Mouse (Mus musculus) adrenal gland, postnatal 10 days (tissue): ENCODE measurements around the gene Cacna2d2. TPM values are rescaled to one million over a fixed set of nuclear protein-coding genes. Genes with fewer than 3 reads are reported as not detected.

Experiments
- total RNA-seq, 2 experiments: library from RNA; stranded (reverse); gene quantifications; 2 replicates each; pipeline ENCODE4 v1.2.3; 2021

Cacna2d2 gene
- total RNA-seq, 2 experiments from 2014 or later: 4.1 to 4.7 TPM

Other genes starting within 250 kb of the Cacna2d2 start
- gene Dock3, start 167.7 kb upstream of the Cacna2d2 start, total RNA-seq: 1 to 10 TPM; 3.3 to 4.5 TPM
- gene Mapkapk3, start 109.7 kb upstream of the Cacna2d2 start, total RNA-seq: 10 to 100 TPM; 28.6 to 29.5 TPM
- 10 to 100 TPM; 36.9 to 45.3 TPM for gene Cish, start 103.6 kb upstream of the Cacna2d2 start, total RNA-seq
- gene Hemk1, start 61.3 kb upstream of the Cacna2d2 start, total RNA-seq: 10 to 100 TPM; 24.1 to 33.5 TPM
- 10 to 100 TPM in 1 of 2 experiments, 1 to 10 TPM in 1; 4.0 to 10.9 TPM for gene 6430571L13Rik, start 59.0 kb upstream of the Cacna2d2 start, total RNA-seq
- 10 to 100 TPM; 31.4 to 37.6 TPM for gene Tmem115, start 134.3 kb downstream of the Cacna2d2 start, total RNA-seq
- 10 to 100 TPM; 15.4 to 16.1 TPM for gene Cyb561d2, start 142.6 kb downstream of the Cacna2d2 start, total RNA-seq
- gene Nprl2, start 142.6 kb downstream of the Cacna2d2 start, total RNA-seq: 10 to 100 TPM; 19.2 to 21.3 TPM
- gene Zmynd10, start 147.7 kb downstream of the Cacna2d2 start, total RNA-seq: not detected
- gene Rassf1, start 151.9 kb downstream of the Cacna2d2 start, total RNA-seq: 10 to 100 TPM; 23.6 to 27.7 TPM
- gene Tusc2, start 163.6 kb downstream of the Cacna2d2 start, total RNA-seq: 10 to 100 TPM; 35.2 to 35.4 TPM
- gene Hyal2, start 168.3 kb downstream of the Cacna2d2 start, total RNA-seq: 10 to 100 TPM; 40.2 to 47.6 TPM
- 1 to 10 TPM; 8.9 to 9.3 TPM for gene Hyal1, start 177.3 kb downstream of the Cacna2d2 start, total RNA-seq
- 10 to 100 TPM; 17.7 to 20.6 TPM for gene Naa80, start 179.3 kb downstream of the Cacna2d2 start, total RNA-seq
- 1 to 10 TPM; 1.0 to 1.2 TPM for gene Hyal3, start 181.2 kb downstream of the Cacna2d2 start, total RNA-seq
- gene Ifrd2, start 188.0 kb downstream of the Cacna2d2 start, total RNA-seq: 10 to 100 TPM; 37.4 to 40.9 TPM
- 10 to 100 TPM in 1 of 2 experiments, 1 to 10 TPM in 1; 9.5 to 13.2 TPM for gene Sema3b, start 209.6 kb downstream of the Cacna2d2 start, total RNA-seq
- gene Gnai2, start 235.8 kb downstream of the Cacna2d2 start, total RNA-seq: 100 to 1,000 TPM; 292 to 327 TPM